Mouse (Mus musculus): ENCODE measurements around the gene Adamtsl2.

- TF ChIP-seq CTCF (IDR thresholded peaks at IDR 0.05) (no peak), POLR2A (IDR thresholded peaks at IDR 0.05; ENCODE audit: insufficient read depth, low read depth, low read length) (no peak)
Observed at GRCm38 (mm10) chr2:27118452-27118851, 39.3 kb downstream of the Adamtsl2 start.
